Mouse (Mus musculus): ENCODE measurements around the gene Olfr263. TPM values are rescaled to one million over a fixed set of nuclear protein-coding genes. Genes with fewer than 3 reads are reported as not detected.

The Olfr263 gene
- total and polyA plus RNA-seq, 2 experiments from 2014 or later: not detected

DNA sequence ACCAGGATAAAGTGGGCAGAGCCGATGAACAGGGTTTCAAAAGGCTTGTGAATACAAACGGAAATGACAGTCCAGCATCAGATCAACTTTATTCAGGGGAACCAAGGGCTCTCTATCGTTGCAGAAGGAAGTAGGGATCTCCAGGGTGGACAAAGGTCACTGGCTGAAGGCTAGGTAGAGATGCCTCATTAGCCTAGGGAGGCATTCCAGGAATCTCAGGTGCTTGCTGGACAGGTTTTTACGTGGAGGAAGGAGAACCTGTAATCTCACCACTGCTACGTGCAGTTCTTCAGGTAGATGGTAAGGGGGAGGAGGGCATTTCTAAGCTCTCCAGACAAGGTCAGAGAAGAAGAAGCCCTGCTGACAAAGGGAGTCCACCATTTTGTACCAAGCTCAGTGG is 48.2 kb downstream of the Olfr263 start:
- peaks cover 4% of the 10 kb centered on the region for H3K4me1 ChIP-seq (ENCODE audit: control insufficient read depth, insufficient read depth)
- WGBS: 57% methylated on average over 5 of the region's 5 CpGs
- H3K9ac ChIP-seq (replicated peaks; ENCODE audit: low read depth, low read length): no peak overlapping the region
- DNase-seq (ENCODE audit: low spot score) (no peak), ATAC-seq (ENCODE audit: insufficient read depth, low read depth) (no peak)
- no peaks in the 10 kb centered on the region for H3K27me3 ChIP-seq (ENCODE audit: control insufficient read depth, insufficient read depth, low read length)
- no peak overlapping the region for H3K4me2 ChIP-seq (ENCODE audit: low read depth, low read length)
- peaks cover 8% of the 10 kb centered on the region for H3K36me3 ChIP-seq (replicated peaks; ENCODE audit: control insufficient read depth, insufficient read depth, low read length)
- no peaks in the 10 kb centered on the region for H3K9me3 ChIP-seq (replicated peaks; ENCODE audit: control insufficient read depth, low read length)
- TF ChIP-seq CTCF (IDR thresholded peaks at IDR 0.05; ENCODE audit: low read depth) (no peak), EP300 (IDR thresholded peaks at IDR 0.05; ENCODE audit: low read depth) (no peak)
- H3K4me3 ChIP-seq (ENCODE audit: low read depth, low read length): no peak overlapping the region
- no peak overlapping the region for H3K27ac ChIP-seq (ENCODE audit: low read depth)

GRCm38 (mm10) chr13:21178364-21178763 is 48.9 kb downstream of the Olfr263 start:
- Histone ChIP-seq H3K4me1 (ENCODE audit: control insufficient read depth, insufficient read depth) (no peaks in the 10 kb centered on the region; the same call in 1 of the 2 replicates), H3K27ac (ENCODE audit: low read depth) (no peak overlapping the region), H3K4me2 (ENCODE audit: low read depth, low read length) (no peak overlapping the region), H3K4me3 (ENCODE audit: low read depth, low read length) (no peak overlapping the region), H3K9ac (replicated peaks; ENCODE audit: low read depth, low read length) (no peak overlapping the region), H3K27me3 (ENCODE audit: control insufficient read depth, insufficient read depth, low read length) (no peaks in the 10 kb centered on the region), H3K36me3 (replicated peaks; ENCODE audit: control insufficient read depth, insufficient read depth, low read length) (peaks cover 13% of the 10 kb centered on the region), H3K9me3 (replicated peaks; ENCODE audit: control insufficient read depth, low read length) (no peaks in the 10 kb centered on the region)
- TF ChIP-seq EP300 (IDR thresholded peaks at IDR 0.05; ENCODE audit: low read depth): no peak
- TF ChIP-seq CTCF (IDR thresholded peaks at IDR 0.05; ENCODE audit: low read depth): no peak
- DNase-seq (ENCODE audit: low spot score) (no peak), ATAC-seq (ENCODE audit: insufficient read depth, low read depth) (no peak)
- 79% methylated on average over 5 of the region's 5 CpGs for WGBS

GRCm38 (mm10) chr13:21179367-21179723 is 49.9 kb downstream of the Olfr263 start, which contains the start of gene Trim27:
TSS of gene Trim27 (plus strand) at chr13:21179445.
- peak within 1 kb of the TSS; percentile 83 for H3K4me2 ChIP-seq (ENCODE audit: low read depth, low read length)
- peaks cover 23% of the 10 kb centered on the region for H3K36me3 ChIP-seq (replicated peaks; ENCODE audit: control insufficient read depth, insufficient read depth, low read length)
- H3K4me3 ChIP-seq (ENCODE audit: low read depth, low read length): peak within 1 kb of the TSS; percentile 95
- no peaks in the 10 kb centered on the region; the same call in 1 of the 2 replicates for H3K4me1 ChIP-seq (ENCODE audit: control insufficient read depth, insufficient read depth)
- no peak for TF ChIP-seq CTCF (IDR thresholded peaks at IDR 0.05; ENCODE audit: low read depth)
- no peak for TF ChIP-seq EP300 (IDR thresholded peaks at IDR 0.05; ENCODE audit: low read depth)
- H3K27ac ChIP-seq (ENCODE audit: low read depth): peak within 1 kb of the TSS; percentile 91
- H3K9me3 ChIP-seq (replicated peaks; ENCODE audit: control insufficient read depth, low read length): no peaks in the 10 kb centered on the region
- peak within 1 kb of the TSS; percentile 82 for H3K9ac ChIP-seq (replicated peaks; ENCODE audit: low read depth, low read length)
- DNase-seq (ENCODE audit: low spot score): no peak
- 0% methylated on average over 15 of the region's 15 CpGs for WGBS
- H3K27me3 ChIP-seq (ENCODE audit: control insufficient read depth, insufficient read depth, low read length): no peaks in the 10 kb centered on the region
- peak; percentile 12 for ATAC-seq (ENCODE audit: insufficient read depth, low read depth)

GRCm38 (mm10) chr13:21179724-21180550 is 50.5 kb downstream of the Olfr263 start:
- peak; percentile 87 for DNase-seq (ENCODE audit: low spot score)
- Histone ChIP-seq H3K9me3 (replicated peaks; ENCODE audit: control insufficient read depth, low read length) (no peaks in the 10 kb centered on the region), H3K4me1 (ENCODE audit: control insufficient read depth, insufficient read depth) (no peaks in the 10 kb centered on the region; the same call in 1 of the 2 replicates), H3K36me3 (replicated peaks; ENCODE audit: control insufficient read depth, insufficient read depth, low read length) (peaks cover 29% of the 10 kb centered on the region), H3K9ac (replicated peaks; ENCODE audit: low read depth, low read length) (peak overlapping the region; percentile 82), H3K4me3 (ENCODE audit: low read depth, low read length) (peak overlapping the region; percentile 95), H3K27me3 (ENCODE audit: control insufficient read depth, insufficient read depth, low read length) (no peaks in the 10 kb centered on the region), H3K27ac (ENCODE audit: low read depth) (peak overlapping the region; percentile 91), H3K4me2 (ENCODE audit: low read depth, low read length) (peak overlapping the region; percentile 83)
- under 1% methylated on average over 76 of the region's 80 CpGs for WGBS
- TF ChIP-seq EP300 (IDR thresholded peaks at IDR 0.05; ENCODE audit: low read depth): no peak
- TF ChIP-seq CTCF (IDR thresholded peaks at IDR 0.05; ENCODE audit: low read depth): no peak
- ATAC-seq (ENCODE audit: insufficient read depth, low read depth): peak; percentile 90

- peaks cover 38% of the 10 kb centered on the region for H3K36me3 ChIP-seq (replicated peaks; ENCODE audit: control insufficient read depth, insufficient read depth, low read length)
- peak overlapping the region; percentile 82 for H3K9ac ChIP-seq (replicated peaks; ENCODE audit: low read depth, low read length)
- H3K4me1 ChIP-seq (ENCODE audit: control insufficient read depth, insufficient read depth): no peaks in the 10 kb centered on the region; the same call in 1 of the 2 replicates
- peak; percentile 43 for DNase-seq (ENCODE audit: low spot score)
- H3K9me3 ChIP-seq (replicated peaks; ENCODE audit: control insufficient read depth, low read length): no peaks in the 10 kb centered on the region
- TF ChIP-seq CTCF (IDR thresholded peaks at IDR 0.05; ENCODE audit: low read depth) (no peak), EP300 (IDR thresholded peaks at IDR 0.05; ENCODE audit: low read depth) (no peak)
- no peaks in the 10 kb centered on the region for H3K27me3 ChIP-seq (ENCODE audit: control insufficient read depth, insufficient read depth, low read length)
- WGBS: under 1% methylated on average over 66 of the region's 71 CpGs
- peak overlapping the region; percentile 83 for H3K4me2 ChIP-seq (ENCODE audit: low read depth, low read length)
- peak overlapping the region; percentile 95 for H3K4me3 ChIP-seq (ENCODE audit: low read depth, low read length)
- peak; percentile 49 for ATAC-seq (ENCODE audit: insufficient read depth, low read depth)
- H3K27ac ChIP-seq (ENCODE audit: low read depth): peak overlapping the region; percentile 91
These were observed 51.4 kb downstream of the Olfr263 start for GRCm38 (mm10) chr13:21180551-21181530.

Measured in heart, postnatal 0 days (tissue).